Mouse (Mus musculus) heart, postnatal 0 days (tissue): ENCODE measurements at regions not wholly inside any gene's neighbourhood (a gene's known extent, or its start where the extent isn't known, plus 50 kb on each side); places are given as distances from the start of the nearest gene placed in this dataset.

Experiments used
- CTCF ChIP-seq: IDR thresholded peaks from 2 replicates; pipeline ENCODE4 v1.5.1; 2016; ENCODE audit warnings: antibody characterized with exemption, control low read depth, low read depth
- EP300 ChIP-seq: IDR thresholded peaks from 2 replicates; pipeline ENCODE4 v1.6.1; 2016; ENCODE audit warnings: antibody characterized with exemption, low read depth

- TF ChIP-seq CTCF (no peak), EP300 (no peak)
Observed at GRCm38 (mm10) chr7:95733807-95734206, 437.2 kb upstream of the Tenm4 start.
